Mouse (Mus musculus) midbrain, postnatal 0 days (tissue): ENCODE results near the gene Rbfox1. TPM values are rescaled to one million over a fixed set of nuclear protein-coding genes. Genes with fewer than 3 reads are reported as not detected.

Experiments
- ATAC-seq: fragments of 200-750 bp; cut with Nextera tagmentation; 2 replicates; pipeline ENCODE4 v1.8.0; 2017; ENCODE audit warnings: moderate number of reproducible peaks, mild to moderate bottlenecking, moderate TSS enrichment, moderate library complexity; ENCODE audit not compliant: low FRiP score
- DNase-seq: peaks from one replicate; pipeline ENCODE4 v3.0.0-alpha.2; 2015; ENCODE audit warnings: low spot score
- H3K27ac ChIP-seq: fragments of 300-500 bp; sonication (generic); 2 replicates; pipeline ENCODE4 v1.5.1; 2014; ENCODE audit warnings: low read depth, mild to moderate bottlenecking, low read length, mixed read lengths
- H3K27me3 ChIP-seq: fragments of 300-500 bp; sonication (generic); 2 replicates; pipeline ENCODE4 v1.6.1; 2014; ENCODE audit warnings: low read length, control low read depth, mixed read lengths; ENCODE audit not compliant: insufficient read depth
- H3K36me3 ChIP-seq: fragments of 300-500 bp; sonication (generic); 2 replicates; pipeline ENCODE4 v1.6.1; 2014; ENCODE audit warnings: low read length, control low read depth, mixed read lengths; ENCODE audit not compliant: insufficient read depth
- H3K4me1 ChIP-seq: fragments of 300-500 bp; sonication (generic); 2 replicates; pipeline ENCODE4 v1.6.1; 2014; ENCODE audit warnings: mild to moderate bottlenecking, control low read depth, antibody characterized with exemption, low read length, mixed read lengths; ENCODE audit not compliant: insufficient read depth
- H3K4me2 ChIP-seq: fragments of 300-500 bp; sonication (generic); 2 replicates; pipeline ENCODE4 v1.6.1; 2014; ENCODE audit warnings: low read depth, mild to moderate bottlenecking, low read length, mixed read lengths; ENCODE audit not compliant: poor library complexity, severe bottlenecking
- H3K4me3 ChIP-seq: fragments of 300-500 bp; sonication (generic); 2 replicates; pipeline ENCODE4 v1.5.1; 2014; ENCODE audit warnings: low read depth, mild to moderate bottlenecking, low read length, moderate library complexity
- H3K9ac ChIP-seq: fragments of 300-500 bp; sonication (generic); replicated peaks from 2 replicates; pipeline ENCODE4 v1.6.1; 2014; ENCODE audit warnings: mild to moderate bottlenecking, low read length, moderate library complexity, mixed read lengths; ENCODE audit not compliant: poor library complexity, severe bottlenecking
- H3K9me3 ChIP-seq: fragments of 300-500 bp; sonication (generic); 2 replicates; pipeline ENCODE4 v1.6.1; 2016; ENCODE audit warnings: low read length, control low read depth
- CTCF ChIP-seq: IDR thresholded peaks from 2 replicates; pipeline ENCODE4 v1.5.1; 2016; ENCODE audit warnings: antibody characterized with exemption, mild to moderate bottlenecking
- WGBS: fragments of 180-500 bp; shearing (Covaris S2); extraction: QIAGEN DNeasy Blood & Tissue Kit; methylation state at CpG from one replicate; pipeline ENCODE4 v1.1.7; 2014; 5-methylcytosine and 5-hydroxymethylcytosine counted together
- polyA plus RNA-seq: library from polyadenylated mRNA; unstranded; fragments of >200 nt; fragmentation: Nextera tagmentation; extraction: Ambion mirVana; gene quantifications from 2 replicates; pipeline ENCODE4 v1.2.1, GENCODE M21; 2015
- total RNA-seq: library from RNA; depleted of rRNA; stranded (reverse); fragments of >200 nt; gene quantifications from 2 replicates; pipeline ENCODE4 v1.2.3, GENCODE M21; 2014

Gene Rbfox1
- total and polyA plus RNA-seq, 2 experiments from 2014 or later: 142 to 242 TPM

- H3K27me3 ChIP-seq: no peaks in the 10 kb centered on the region
- no peak overlapping the region for H3K4me2 ChIP-seq
- no peaks in the 10 kb centered on the region for H3K9me3 ChIP-seq
- H3K27ac ChIP-seq: no peak overlapping the region
- H3K4me3 ChIP-seq: no peak overlapping the region
- 95% methylated on average over 3 of the region's 3 CpGs for WGBS
- H3K36me3 ChIP-seq: no peaks in the 10 kb centered on the region
- ATAC-seq (no peak), DNase-seq (no peak)
- no peaks in the 10 kb centered on the region for H3K4me1 ChIP-seq
- TF ChIP-seq CTCF: no peak
- no peak overlapping the region for H3K9ac ChIP-seq
Measured at GRCm38 (mm10) chr16:7093686-7094085, 1208.5 kb downstream of the Rbfox1 start.

GRCm38 (mm10) chr16:7094181-7094749, 1209.1 kb downstream of the Rbfox1 start:
- ATAC-seq: no peak
- Histone ChIP-seq H3K4me1 (no peaks in the 10 kb centered on the region), H3K4me2 (no peak overlapping the region), H3K4me3 (no peak overlapping the region), H3K27me3 (no peaks in the 10 kb centered on the region), H3K27ac (no peak overlapping the region), H3K9me3 (no peaks in the 10 kb centered on the region), H3K9ac (no peak overlapping the region), H3K36me3 (no peaks in the 10 kb centered on the region)
- 76% methylated on average over 7 of the region's 7 CpGs for WGBS
- TF ChIP-seq CTCF: no peak
- DNase-seq: no peak

- Histone ChIP-seq H3K4me1 (no peaks in the 10 kb centered on the region), H3K27ac (no peak overlapping the region), H3K36me3 (no peaks in the 10 kb centered on the region), H3K4me2 (no peak overlapping the region), H3K9me3 (no peaks in the 10 kb centered on the region), H3K27me3 (no peaks in the 10 kb centered on the region), H3K4me3 (no peak overlapping the region), H3K9ac (no peak overlapping the region)
- no peak for TF ChIP-seq CTCF
- ATAC-seq: no peak
- DNase-seq: no peak
- 73% methylated on average over 2 of the region's 2 CpGs for WGBS
Measured at GRCm38 (mm10) chr16:7097071-7097470, 1211.9 kb downstream of the Rbfox1 start.

- Histone ChIP-seq H3K9ac (no peak overlapping the region), H3K27me3 (no peaks in the 10 kb centered on the region), H3K36me3 (no peaks in the 10 kb centered on the region), H3K4me3 (no peak overlapping the region), H3K4me2 (no peak overlapping the region), H3K27ac (no peak overlapping the region), H3K9me3 (no peaks in the 10 kb centered on the region), H3K4me1 (no peaks in the 10 kb centered on the region)
- no peak for ATAC-seq
- WGBS: 91% methylated on average over 8 of the region's 8 CpGs
- DNase-seq: no peak
- no peak for TF ChIP-seq CTCF
Measured at GRCm38 (mm10) chr16:7097951-7098710, 1213.0 kb downstream of the Rbfox1 start.

- Histone ChIP-seq H3K9ac (no peak overlapping the region), H3K27me3 (no peaks in the 10 kb centered on the region), H3K4me3 (no peak overlapping the region), H3K36me3 (no peaks in the 10 kb centered on the region), H3K27ac (no peak overlapping the region), H3K4me2 (no peak overlapping the region), H3K9me3 (no peaks in the 10 kb centered on the region), H3K4me1 (no peaks in the 10 kb centered on the region)
- no peak for TF ChIP-seq CTCF
- WGBS: 79% methylated on average over 11 of the region's 11 CpGs
- ATAC-seq: no peak
- DNase-seq: no peak
Measured at GRCm38 (mm10) chr16:7099506-7100300, 1214.5 kb downstream of the Rbfox1 start.

GRCm38 (mm10) chr16:7102486-7102885, 1217.3 kb downstream of the Rbfox1 start:
- no peaks in the 10 kb centered on the region for H3K27me3 ChIP-seq
- no peak overlapping the region for H3K9ac ChIP-seq
- no peak overlapping the region for H3K27ac ChIP-seq
- H3K4me2 ChIP-seq: no peak overlapping the region
- ATAC-seq: no peak
- no peak overlapping the region for H3K4me3 ChIP-seq
- DNase-seq: no peak
- 86% methylated on average over 1 of the region's 1 CpGs for WGBS
- H3K4me1 ChIP-seq: no peaks in the 10 kb centered on the region
- no peak for TF ChIP-seq CTCF
- no peaks in the 10 kb centered on the region for H3K36me3 ChIP-seq
- H3K9me3 ChIP-seq: no peaks in the 10 kb centered on the region
